Mouse (Mus musculus): ENCODE measurements at regions not wholly inside any gene's neighbourhood (a gene's known extent, or its start where the extent isn't known, plus 50 kb on each side); places are given as distances from the start of the nearest gene placed in this dataset.

- no peak for DNase-seq (ENCODE audit: low read depth, low spot score)
These were observed 2628.0 kb upstream of the Gm7489 start for GRCm38 (mm10) chr15:51256681-51257080.

- DNase-seq (ENCODE audit: low read depth, low spot score): no peak
These were observed 2620.0 kb upstream of the Gm7489 start for GRCm38 (mm10) chr15:51264599-51265163.

GRCm38 (mm10) chr15:51265971-51266370 is 2618.7 kb upstream of the Gm7489 start:
- no peak for DNase-seq (ENCODE audit: low read depth, low spot score)

GRCm38 (mm10) chr15:51271632-51272312 is 2612.9 kb upstream of the Gm7489 start:
- no peak for DNase-seq (ENCODE audit: low read depth, low spot score)

- DNase-seq (ENCODE audit: low read depth, low spot score): no peak
These were observed 2599.4 kb upstream of the Gm7489 start for GRCm38 (mm10) chr15:51285334-51285733.

GRCm38 (mm10) chr15:51286352-51286751 is 2598.4 kb upstream of the Gm7489 start:
- DNase-seq (ENCODE audit: low read depth, low spot score): no peak

- no peak for DNase-seq (ENCODE audit: low read depth, low spot score)
These were observed 2595.7 kb upstream of the Gm7489 start for GRCm38 (mm10) chr15:51288911-51289432.

GRCm38 (mm10) chr15:51289916-51290315 is 2594.8 kb upstream of the Gm7489 start:
- no peak for DNase-seq (ENCODE audit: low read depth, low spot score)

- no peak for DNase-seq (ENCODE audit: low read depth, low spot score)
These were observed 2593.5 kb upstream of the Gm7489 start for GRCm38 (mm10) chr15:51291183-51291582.

- DNase-seq (ENCODE audit: low read depth, low spot score): peak; percentile 80
These were observed 2587.9 kb upstream of the Gm7489 start for GRCm38 (mm10) chr15:51296841-51297240.

GRCm38 (mm10) chr15:51318072-51318471 is 2566.6 kb upstream of the Gm7489 start:
- no peak for DNase-seq (ENCODE audit: low read depth, low spot score)

- DNase-seq (ENCODE audit: low read depth, low spot score): no peak
These were observed 2565.9 kb upstream of the Gm7489 start for GRCm38 (mm10) chr15:51318760-51319159.

- DNase-seq (ENCODE audit: low read depth, low spot score): no peak
These were observed 2564.3 kb upstream of the Gm7489 start for GRCm38 (mm10) chr15:51320366-51320894.

GRCm38 (mm10) chr15:51323284-51323683 is 2561.4 kb upstream of the Gm7489 start:
- DNase-seq (ENCODE audit: low read depth, low spot score): no peak

GRCm38 (mm10) chr15:51324211-51324610 is 2560.5 kb upstream of the Gm7489 start:
- no peak for DNase-seq (ENCODE audit: low read depth, low spot score)

GRCm38 (mm10) chr15:51327702-51328101 is 2557.0 kb upstream of the Gm7489 start:
- no peak for DNase-seq (ENCODE audit: low read depth, low spot score)

- DNase-seq (ENCODE audit: low read depth, low spot score): no peak
These were observed 2548.3 kb upstream of the Gm7489 start for GRCm38 (mm10) chr15:51336441-51336840.

GRCm38 (mm10) chr15:51346301-51346700 is 2538.4 kb upstream of the Gm7489 start:
- no peak for DNase-seq (ENCODE audit: low read depth, low spot score)

GRCm38 (mm10) chr15:51363391-51363790 is 2521.3 kb upstream of the Gm7489 start:
- no peak for DNase-seq (ENCODE audit: low read depth, low spot score)

- no peak for DNase-seq (ENCODE audit: low read depth, low spot score)
These were observed 2513.5 kb upstream of the Gm7489 start for GRCm38 (mm10) chr15:51371162-51371561.

GRCm38 (mm10) chr15:51390383-51390782 is 2494.3 kb upstream of the Gm7489 start:
- no peak for DNase-seq (ENCODE audit: low read depth, low spot score)

- DNase-seq (ENCODE audit: low read depth, low spot score): no peak
These were observed 2493.4 kb upstream of the Gm7489 start for GRCm38 (mm10) chr15:51391352-51391751.
